Mouse (Mus musculus) MEL (cell line): ENCODE data around the gene Majin. TPM values are rescaled to one million over a fixed set of nuclear protein-coding genes. Genes with fewer than 3 reads are reported as not detected.
A peak's percentile ranks its signal among the peaks of the same experiment; 100 is the strongest.

Experiments used
- DNase-seq: peaks from one replicate; pipeline ENCODE4 v3.0.0; 2011; ENCODE audit warnings: low read depth, low spot score
- H3K27ac ChIP-seq: 2 replicates; pipeline ENCODE4 v1.5.1; 2012; ENCODE audit warnings: low read depth, mild to moderate bottlenecking, control low read depth, low read length, moderate library complexity; ENCODE audit not compliant: control insufficient read depth
- H3K27me3 ChIP-seq, 2 experiments: fragments of 150-350 bp in 1 of 2; sonication (generic) in 1 of 2; 2 replicates each; pipeline ENCODE4 v1.6.1; 2012; ENCODE audit warnings: low read length in 2 of 2, mild to moderate bottlenecking in 2 of 2, improper control_type of control experiment in 1 of 2, moderate library complexity in 1 of 2; ENCODE audit not compliant: insufficient read depth in 2 of 2, control insufficient read depth in 1 of 2
- H3K36me3 ChIP-seq, 2 experiments: 2 replicates each; pipeline ENCODE4 v1.6.1; 2012 to 2014; ENCODE audit warnings: low read length in 2 of 2, improper control_type of control experiment in 1 of 2, inconsistent platforms in 1 of 2, mild to moderate bottlenecking in 1 of 2; ENCODE audit not compliant: insufficient read depth in 2 of 2, control insufficient read depth in 1 of 2
- H3K4me1 ChIP-seq, 2 experiments: fragments of 150-350 bp in 1 of 2; sonication (generic) in 1 of 2; 2 replicates each; pipeline ENCODE4 v1.6.1; 2012; ENCODE audit warnings: low read length in 2 of 2, improper control_type of control experiment in 1 of 2, mild to moderate bottlenecking in 1 of 2; ENCODE audit not compliant: insufficient read depth in 2 of 2, control insufficient read depth in 1 of 2
- H3K4me3 ChIP-seq, 2 experiments: fragments of 150-350 bp in 1 of 2; sonication (generic) in 1 of 2; 2 replicates each; pipeline ENCODE4 v1.5.1; 2012; ENCODE audit warnings: low read depth in 2 of 2, low read length in 2 of 2, mild to moderate bottlenecking in 2 of 2, moderate library complexity in 2 of 2, control low read depth in 1 of 2, improper control_type of control experiment in 1 of 2; ENCODE audit not compliant: control insufficient read depth in 1 of 2, insufficient read depth in 1 of 2
- H3K79me2 ChIP-seq: 2 replicates; pipeline ENCODE4 v1.6.1; 2012; ENCODE audit warnings: mild to moderate bottlenecking, low read length, moderate library complexity; ENCODE audit not compliant: control insufficient read depth, poor library complexity, insufficient read depth
- H3K9ac ChIP-seq: 2 replicates; pipeline ENCODE4 v1.6.1; 2012; ENCODE audit warnings: low read depth, mild to moderate bottlenecking, control low read depth, low read length, moderate library complexity; ENCODE audit not compliant: control insufficient read depth, poor library complexity, severe bottlenecking
- H3K9me3 ChIP-seq: fragments of 150-350 bp; sonication (generic); replicated peaks from 2 replicates; pipeline ENCODE4 v1.6.1; 2012; ENCODE audit warnings: mild to moderate bottlenecking, low read length, improper control_type of control experiment, moderate library complexity; ENCODE audit not compliant: insufficient read depth
- BHLHE40 ChIP-seq: IDR thresholded peaks from 2 replicates; pipeline ENCODE4 v1.6.1; 2012; ENCODE audit warnings: low read depth, mild to moderate bottlenecking, inconsistent platforms, low read length, improper control_type of control experiment, borderline replicate concordance
- CHD1 ChIP-seq: IDR thresholded peaks from 2 replicates; pipeline ENCODE4 v1.6.1; 2012; ENCODE audit warnings: low read depth, mild to moderate bottlenecking, inconsistent platforms, low read length, improper control_type of control experiment
- CHD2 ChIP-seq: IDR thresholded peaks from 2 replicates; pipeline ENCODE4 v1.6.1; 2011; ENCODE audit warnings: low read length, improper control_type of control experiment
- CTCF ChIP-seq, 3 experiments: IDR thresholded peaks in 2 of 3; conservative IDR thresholded peaks in 1 of 3; 2 replicates each; pipeline ENCODE4 v1.5.1; 2011 to 2012; ENCODE audit warnings: low read length in 3 of 3, low read depth in 2 of 3, mild to moderate bottlenecking in 2 of 3, improper control_type of control experiment in 1 of 3, inconsistent platforms in 1 of 3, mixed read lengths in 1 of 3, moderate library complexity in 1 of 3; ENCODE audit not compliant: control insufficient read depth in 1 of 3, insufficient read depth in 1 of 3, poor library complexity in 1 of 3, severe bottlenecking in 1 of 3
- ELF1 ChIP-seq: IDR thresholded peaks from 2 replicates; pipeline ENCODE4 v1.6.1; 2014; ENCODE audit warnings: low read depth, mild to moderate bottlenecking, inconsistent platforms, low read length, improper control_type of control experiment, moderate library complexity
- EP300 ChIP-seq, 2 experiments: IDR thresholded peaks; 2 replicates each; pipeline ENCODE4 v1.6.1; 2011; ENCODE audit warnings: improper control_type of control experiment in 2 of 2, low read length in 2 of 2, low read depth in 1 of 2, mild to moderate bottlenecking in 1 of 2
- GATA1 ChIP-seq: IDR thresholded peaks from 2 replicates; pipeline ENCODE4 v1.6.1; 2011; ENCODE audit warnings: low read depth, low read length, improper control_type of control experiment
- JUND ChIP-seq: IDR thresholded peaks from 2 replicates; pipeline ENCODE4 v1.6.1; 2011; ENCODE audit warnings: low read depth, mild to moderate bottlenecking, improper control_type of control experiment, low read length
- KAT2A ChIP-seq: conservative IDR thresholded peaks from 2 replicates; pipeline ENCODE4 v1.6.1; 2012; ENCODE audit warnings: low read depth, low read length, improper control_type of control experiment, inconsistent platforms
- MAFK ChIP-seq: IDR thresholded peaks from 2 replicates; pipeline ENCODE4 v1.6.1; 2011; ENCODE audit warnings: low read depth, mild to moderate bottlenecking, low read length, improper control_type of control experiment, borderline replicate concordance
- MAX ChIP-seq: IDR thresholded peaks from 2 replicates; pipeline ENCODE4 v1.6.1; 2011; ENCODE audit warnings: low read length, improper control_type of control experiment
- MEF2A ChIP-seq: IDR thresholded peaks from 2 replicates; pipeline ENCODE4 v1.6.1; 2014; ENCODE audit warnings: low read depth, mild to moderate bottlenecking, inconsistent platforms, low read length, improper control_type of control experiment; ENCODE audit not compliant: poor library complexity, insufficient replicate concordance, severe bottlenecking; ENCODE audit errors: extremely low read depth
- MXI1 ChIP-seq: IDR thresholded peaks from 2 replicates; pipeline ENCODE4 v1.6.1; 2011; ENCODE audit warnings: mild to moderate bottlenecking, low read depth, low read length, improper control_type of control experiment
- MYB ChIP-seq: IDR thresholded peaks from 2 replicates; pipeline ENCODE4 v1.6.1; 2011; ENCODE audit warnings: mild to moderate bottlenecking, low read depth, low read length, improper control_type of control experiment
- MYC ChIP-seq: IDR thresholded peaks from 2 replicates; pipeline ENCODE4 v1.6.1; 2011; ENCODE audit warnings: low read depth, mild to moderate bottlenecking, low read length, improper control_type of control experiment, moderate library complexity
- POLR2A ChIP-seq, 2 experiments: IDR thresholded peaks; 2 replicates each; pipeline ENCODE4 v1.6.1; 2011 to 2012; ENCODE audit warnings: low read length in 2 of 2, mild to moderate bottlenecking in 2 of 2, control low read depth in 1 of 2, improper control_type of control experiment in 1 of 2, low read depth in 1 of 2, moderate library complexity in 1 of 2; ENCODE audit not compliant: control insufficient read depth in 1 of 2, insufficient read depth in 1 of 2, poor library complexity in 1 of 2
- POLR2AphosphoS2 ChIP-seq: IDR thresholded peaks from 2 replicates; pipeline ENCODE4 v1.6.1; 2011; ENCODE audit warnings: low read length, improper control_type of control experiment
- POLR2AphosphoS5 ChIP-seq: IDR thresholded peaks from 2 replicates; pipeline ENCODE4 v1.6.1; 2012; ENCODE audit warnings: low read depth, borderline replicate concordance, mild to moderate bottlenecking, inconsistent platforms, low read length, moderate library complexity, mixed read lengths
- RAD21 ChIP-seq: IDR thresholded peaks from 2 replicates; pipeline ENCODE4 v1.6.1; 2011; ENCODE audit warnings: mild to moderate bottlenecking, low read depth, low read length, improper control_type of control experiment
- RCOR1 ChIP-seq: IDR thresholded peaks from 2 replicates; pipeline ENCODE4 v1.6.1; 2012; ENCODE audit warnings: low read depth, mild to moderate bottlenecking, inconsistent platforms, low read length, improper control_type of control experiment
- SIN3A ChIP-seq: IDR thresholded peaks from 2 replicates; pipeline ENCODE4 v1.6.1; 2012; ENCODE audit warnings: low read length, improper control_type of control experiment, inconsistent platforms
- SMC3 ChIP-seq: IDR thresholded peaks from 2 replicates; pipeline ENCODE4 v1.6.1; 2011; ENCODE audit warnings: low read depth, low read length, improper control_type of control experiment
- TAL1 ChIP-seq: IDR thresholded peaks from 2 replicates; pipeline ENCODE4 v1.6.1; 2012; ENCODE audit warnings: mild to moderate bottlenecking, inconsistent platforms, low read length, moderate library complexity, mixed read lengths
- TBP ChIP-seq: IDR thresholded peaks from 2 replicates; pipeline ENCODE4 v1.8.0; 2011; ENCODE audit warnings: low read depth, low read length, improper control_type of control experiment
- TCF12 ChIP-seq: IDR thresholded peaks from 2 replicates; pipeline ENCODE4 v1.6.1; 2014; ENCODE audit warnings: low read depth, mild to moderate bottlenecking, inconsistent platforms, low read length, improper control_type of control experiment, moderate library complexity
- USF1 ChIP-seq: IDR thresholded peaks from 2 replicates; pipeline ENCODE4 v1.6.1; 2014; ENCODE audit warnings: low read depth, mild to moderate bottlenecking, inconsistent platforms, low read length, improper control_type of control experiment, moderate library complexity
- USF2 ChIP-seq, 2 experiments: IDR thresholded peaks; 2 replicates each; pipeline ENCODE4 v1.6.1; 2011 to 2012; ENCODE audit warnings: improper control_type of control experiment in 2 of 2, low read length in 2 of 2, borderline replicate concordance in 1 of 2, inconsistent platforms in 1 of 2, low read depth in 1 of 2, mild to moderate bottlenecking in 1 of 2; ENCODE audit not compliant: insufficient read depth in 1 of 2
- ZC3H11A ChIP-seq: IDR thresholded peaks from 2 replicates; pipeline ENCODE4 v1.6.1; 2012; ENCODE audit warnings: low read depth, mild to moderate bottlenecking, inconsistent platforms, low read length, improper control_type of control experiment
- ZMIZ1 ChIP-seq: IDR thresholded peaks from 2 replicates; pipeline ENCODE4 v1.6.1; 2012; ENCODE audit warnings: low read depth, mild to moderate bottlenecking, inconsistent platforms, low read length, improper control_type of control experiment, moderate library complexity
- ZNF384 ChIP-seq: IDR thresholded peaks from 2 replicates; pipeline ENCODE4 v1.6.1; 2012; ENCODE audit warnings: low read depth, mild to moderate bottlenecking, inconsistent platforms, low read length, improper control_type of control experiment
- polyA plus RNA-seq, 2 experiments: library from polyadenylated mRNA; stranded (reverse) in 1 of 2; unstranded in 1 of 2; fragments of >175 nt in 1 of 2; fragments of >200 nt in 1 of 2; gene quantifications; 2 replicates each; pipeline versions ENCODE4 v1.2.1 to v1.2.4; 2012; ENCODE audit warnings: low replicate concordance in 2 of 2, low read depth in 1 of 2; ENCODE audit not compliant: insufficient read length in 2 of 2, insufficient read depth in 1 of 2, missing spikeins in 1 of 2
- total RNA-seq: library from RNA; depleted of rRNA; stranded (reverse); fragments of 300-350 nt; gene quantifications from 2 replicates; pipeline ENCODE4 v1.2.3, GENCODE M21; 2012

The Majin gene
- total and polyA plus RNA-seq, 3 experiments: not detected

DNA sequence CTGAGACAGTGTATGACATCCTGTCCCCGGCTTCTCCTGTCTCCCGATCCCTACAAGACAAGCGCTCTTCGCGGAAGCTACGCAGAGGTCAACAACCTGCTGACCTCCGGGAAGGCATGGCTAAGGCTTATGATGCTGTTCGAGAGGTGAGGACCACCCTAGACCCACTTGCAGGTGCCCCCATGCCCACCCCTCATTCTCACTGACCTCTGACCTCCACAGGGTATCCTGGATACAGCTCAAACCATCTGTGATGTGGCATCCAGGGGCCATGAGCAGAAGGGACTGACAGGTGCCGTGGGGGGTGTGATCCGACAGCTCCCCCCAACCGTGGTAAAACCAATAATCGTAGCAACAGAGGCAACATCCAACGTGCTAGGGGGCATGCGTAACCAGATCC is 77.2 kb downstream of the Majin start:
- Histone ChIP-seq H3K36me3 (peaks cover 0 to 2% of the 10 kb centered on the region in 2 experiments; a peak in 1 of 4 replicates), H3K9ac (no peak overlapping the region), H3K4me3 (no peak overlapping the region), H3K79me2 (no peaks in the 10 kb centered on the region), H3K9me3 (no peaks in the 10 kb centered on the region), H3K27ac (no peak overlapping the region), H3K27me3 (no peaks in the 10 kb centered on the region), H3K4me1 (no peaks in the 10 kb centered on the region)
- no peak for TF ChIP-seq POLR2AphosphoS5
- no peak for TF ChIP-seq BHLHE40
- no peak for TF ChIP-seq EP300 (IDR thresholded peaks at IDR 0.05; ENCODE audit: low read depth in 1 of 2, low read length in 2 of 2)
- TF ChIP-seq CHD1: no peak
- TF ChIP-seq SIN3A: no peak
- no peak for TF ChIP-seq MAFK
- TF ChIP-seq MXI1: no peak
- no peak for TF ChIP-seq MEF2A
- no peak for TF ChIP-seq GATA1
- no peak for TF ChIP-seq MYB
- no peak for TF ChIP-seq RCOR1
- no peak for TF ChIP-seq MAX
- no peak for TF ChIP-seq SMC3
- DNase-seq: no peak

DNA sequence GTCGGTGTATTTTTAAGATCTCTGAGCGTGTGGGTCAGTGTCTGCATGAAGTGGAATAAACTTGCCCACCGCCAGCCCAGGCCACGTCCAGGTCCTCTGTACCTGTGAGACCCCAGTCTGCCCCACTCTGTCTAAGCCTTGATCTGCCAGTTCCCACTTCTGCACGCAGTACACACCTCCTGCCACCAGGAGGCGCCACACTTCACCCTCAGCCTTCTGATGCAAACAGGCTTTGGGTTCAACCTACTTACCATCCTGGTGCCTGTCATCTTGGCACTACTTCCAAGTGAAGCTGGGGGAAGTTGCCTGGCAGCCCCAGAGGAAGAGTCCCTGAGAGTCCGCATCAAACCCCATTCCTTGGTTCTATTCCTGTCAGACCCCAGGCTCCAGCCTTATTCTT is 78.0 kb downstream of the Majin start:
- no peaks in the 10 kb centered on the region for H3K4me1 ChIP-seq
- no peaks in the 10 kb centered on the region for H3K9me3 ChIP-seq
- H3K4me3 ChIP-seq: no peak overlapping the region
- no peak overlapping the region for H3K9ac ChIP-seq
- DNase-seq: peak; percentile 82
- H3K27me3 ChIP-seq: no peaks in the 10 kb centered on the region
- no peak overlapping the region for H3K27ac ChIP-seq
- H3K36me3 ChIP-seq: peaks cover 0 to 2% of the 10 kb centered on the region in 2 experiments; a peak in 1 of 4 replicates
- H3K79me2 ChIP-seq: no peaks in the 10 kb centered on the region
- TF ChIP-seq CHD1 (no peak), ZNF384 (0 out of 2 replicates have a peak, but pooled peaks have one; percentile 24), POLR2AphosphoS2 (no peak), EP300 (IDR thresholded peaks at IDR 0.05; ENCODE audit: low read depth in 1 of 2, low read length in 2 of 2) (no peak), TBP (no peak), CTCF (IDR thresholded peaks at IDR 0.05 in 2 of 3, conservative IDR thresholded peaks at IDR 0.05 in 1 of 3; ENCODE audit: control insufficient read depth in 1 of 3, insufficient read depth in 1 of 3, low read depth in 2 of 3, low read length in 3 of 3, poor library complexity in 1 of 3, severe bottlenecking in 1 of 3) (peak; percentile 96 to 99 (median 96)), MAFK (no peak), SIN3A (peak; percentile 62; the same call in 1 of the 2 replicates), USF1 (no peak), TCF12 (no peak), ELF1 (no peak), RCOR1 (no peak), POLR2A (IDR thresholded peaks at IDR 0.05; ENCODE audit: control insufficient read depth in 1 of 2, insufficient read depth in 1 of 2, low read depth in 1 of 2, low read length in 2 of 2, poor library complexity in 1 of 2) (no peak), POLR2AphosphoS5 (no peak), MYB (no peak), MYC (no peak), RAD21 (peak; percentile 73), MEF2A (no peak), JUND (no peak), ZC3H11A (peak; percentile 82), KAT2A (no peak), MAX (no peak), CHD2 (no peak), USF2 (IDR thresholded peaks at IDR 0.05; ENCODE audit: borderline replicate concordance in 1 of 2, insufficient read depth in 1 of 2, low read depth in 1 of 2, low read length in 2 of 2) (no peak), TAL1 (no peak), ZMIZ1 (no peak), SMC3 (peak; percentile 96)
